Mouse (Mus musculus) lung, adult 2 months (tissue): ENCODE measurements around the gene R3hdm2.

Experiments used
- CTCF ChIP-seq: fragments of 200-500 bp; IDR thresholded peaks from 2 replicates; pipeline ENCODE4 v1.5.1; 2011; ENCODE audit warnings: mild to moderate bottlenecking, low read length, control low read depth; ENCODE audit not compliant: insufficient read depth
- POLR2A ChIP-seq: fragments of 200-500 bp; IDR thresholded peaks from 2 replicates; pipeline ENCODE4 v1.6.1; 2011; ENCODE audit warnings: low read depth, mild to moderate bottlenecking, control low read depth, low read length, borderline replicate concordance; ENCODE audit errors: extremely low read depth

DNA sequence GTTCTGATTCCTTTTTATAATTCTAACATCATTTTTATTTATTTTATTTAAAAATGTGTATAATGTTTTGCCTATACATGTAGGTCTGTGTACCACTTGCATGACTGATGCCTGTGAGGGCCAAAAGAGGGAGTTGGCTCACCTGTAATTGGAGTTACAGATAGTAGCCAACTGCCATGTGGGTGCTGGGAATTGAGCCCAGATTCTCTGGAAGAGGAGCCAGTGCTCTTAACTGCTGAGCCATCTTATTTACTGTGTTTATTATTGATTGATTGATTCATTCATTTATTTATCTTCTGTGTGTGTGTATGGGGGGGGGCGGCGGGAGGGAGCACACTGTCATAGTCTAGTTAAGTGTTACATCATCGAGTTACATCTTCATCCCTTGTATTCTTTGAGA is 24.6 kb downstream of the R3hdm2 start:
- TF ChIP-seq CTCF (no peak), POLR2A (no peak)
